Comparison of ENCODE assay signal across 7 mouse cellular contexts in the genomic region with DNA sequence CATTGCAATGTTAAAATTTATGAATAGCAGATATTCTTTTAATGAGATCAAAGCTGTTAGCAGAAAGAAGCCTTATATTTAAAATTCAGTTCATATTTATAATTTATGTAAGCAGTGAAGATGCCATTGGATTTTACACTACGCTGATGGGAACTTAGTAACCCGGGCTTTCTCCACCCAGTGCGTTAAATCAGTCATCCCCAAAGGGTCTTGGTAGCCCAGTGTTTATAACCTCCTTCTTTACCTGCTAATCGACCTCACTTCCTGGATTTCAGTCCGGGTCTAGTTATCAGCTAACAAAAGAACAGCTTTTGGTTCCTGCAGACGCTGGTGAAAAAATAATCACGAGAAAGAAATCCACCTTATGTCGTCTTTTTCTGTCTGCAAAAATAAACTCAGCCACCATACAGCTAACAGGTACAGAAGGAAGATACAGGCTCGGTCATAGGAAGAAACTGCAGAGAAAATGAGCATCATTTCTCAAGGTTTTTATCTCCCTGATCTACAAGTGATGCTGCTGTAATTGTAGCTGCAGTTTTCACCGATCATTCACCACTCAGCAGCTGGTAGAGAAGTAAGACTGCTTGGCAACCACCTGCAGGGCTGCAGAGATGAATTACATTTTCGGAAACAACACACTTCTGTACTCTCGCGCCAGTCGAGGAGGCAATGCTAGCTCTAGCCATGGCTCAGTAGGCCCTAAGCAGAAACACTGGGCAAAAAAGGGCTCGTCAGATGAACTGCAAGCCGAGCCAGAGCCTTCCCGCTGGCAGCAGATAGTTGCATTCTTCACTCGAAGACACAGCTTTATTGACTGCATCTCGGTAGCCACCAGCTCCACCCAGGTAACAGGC.
DNase-seq lines count a peak whose midpoint lies in the region; ATAC-seq and TF ChIP-seq lines count a peak whose summit lies in the region.

No protein-coding gene starts in this region.

- TF ChIP-seq POLR2A in bone marrow, adult 2 months (IDR thresholded peaks at IDR 0.05; ENCODE audit: borderline replicate concordance, control insufficient read depth, low read depth, low read length), result no peak

- peak; percentile 78 for DNase-seq in cerebellum, adult 9-11 months
- DNase-seq in testis, postnatal 10 days (ENCODE audit: low spot score), result no peak

- no peaks in the 10 kb centered on the region for H3K9me3 ChIP-seq in hindbrain, embryonic 16.5 days (ENCODE audit: control insufficient read depth, low read length)
- H3K9me3 ChIP-seq in intestine, postnatal 0 days (ENCODE audit: control insufficient read depth), result no peaks in the 10 kb centered on the region

- peak overlapping the region; percentile 69; the same call in 1 of the 2 replicates for H3K27ac ChIP-seq in bone marrow, adult 2 months (ENCODE audit: control insufficient read depth, insufficient read depth, low read depth, low read length, poor library complexity)
- H3K27ac ChIP-seq in hindbrain, embryonic 16.5 days (ENCODE audit: low read depth, low read length), result peak overlapping the region; percentile 73
- H3K27ac ChIP-seq in intestine, postnatal 0 days (ENCODE audit: low read depth, low read length), result no peak overlapping the region

- TF ChIP-seq CTCF in bone marrow, adult 2 months (IDR thresholded peaks at IDR 0.05; ENCODE audit: control insufficient read depth, insufficient read depth, low read length), result no peak
- TF ChIP-seq CTCF in intestine, postnatal 0 days (IDR thresholded peaks at IDR 0.05; ENCODE audit: low read depth), result no peak

- H3K36me3 ChIP-seq in hindbrain, embryonic 16.5 days (ENCODE audit: control insufficient read depth, insufficient read depth, low read length), result no peaks in the 10 kb centered on the region
- H3K36me3 ChIP-seq in intestine, postnatal 0 days (ENCODE audit: control insufficient read depth, insufficient read depth), result no peaks in the 10 kb centered on the region; the same call in 1 of the 2 replicates

- no peaks in the 10 kb centered on the region for H3K4me1 ChIP-seq in bone marrow, adult 2 months (ENCODE audit: control insufficient read depth, insufficient read depth, low read length)
- H3K4me1 ChIP-seq in hindbrain, embryonic 16.5 days (ENCODE audit: control insufficient read depth, insufficient read depth, low read depth, low read length), result no peaks in the 10 kb centered on the region
- H3K4me1 ChIP-seq in intestine, postnatal 0 days (replicated peaks; ENCODE audit: control insufficient read depth, insufficient read depth, low read length), result no peaks in the 10 kb centered on the region

- no peaks in the 10 kb centered on the region for H3K27me3 ChIP-seq in hindbrain, embryonic 16.5 days (replicated peaks; ENCODE audit: control insufficient read depth, insufficient read depth, low read length)
- H3K27me3 ChIP-seq in intestine, postnatal 0 days (replicated peaks; ENCODE audit: control insufficient read depth, insufficient read depth, low read length), result no peaks in the 10 kb centered on the region

- peak overlapping the region; percentile 32 for H3K4me2 ChIP-seq in hindbrain, embryonic 16.5 days (ENCODE audit: low read length)
- H3K4me2 ChIP-seq in intestine, postnatal 0 days (replicated peaks; ENCODE audit: low read depth), result no peak overlapping the region

- ATAC-seq in hindbrain, embryonic 16.5 days, result peak; percentile 73
- peak; percentile 19; the same call in 1 of the 2 replicates for ATAC-seq in monocyte, adult 5-6 weeks (replicated peaks; ENCODE audit: insufficient number of reproducible peaks, low FRiP score, low TSS enrichment, poor library complexity, severe bottlenecking)
- ATAC-seq in inflammation-experienced regulatory T-cells, adult 6 months, result no peak
- no peak for ATAC-seq in intestine, postnatal 0 days

- no peak overlapping the region for H3K4me3 ChIP-seq in bone marrow, adult 2 months (replicated peaks; ENCODE audit: control insufficient read depth, low read depth, low read length)
- H3K4me3 ChIP-seq in hindbrain, embryonic 16.5 days (ENCODE audit: low read length), result peak overlapping the region; percentile 20
- no peak overlapping the region for H3K4me3 ChIP-seq in intestine, postnatal 0 days (ENCODE audit: low read depth, low read length)

- H3K9ac ChIP-seq in hindbrain, embryonic 16.5 days (ENCODE audit: low read depth, low read length), result peak overlapping the region; percentile 35
- H3K9ac ChIP-seq in intestine, postnatal 0 days (ENCODE audit: low read depth, low read length), result no peak overlapping the region

- WGBS in bone marrow, adult 2 months, result 20% methylated on average over 19 of the region's 19 CpGs
- 49% methylated on average over 19 of the region's 19 CpGs for WGBS in hindbrain, embryonic 16.5 days
- WGBS in intestine, postnatal 0 days, result 68% methylated on average over 19 of the region's 19 CpGs

Comparison
In these comparisons a context has a peak if more than half of its experiments do, and no peak if none do; other contexts are left out.
1. ATAC-seq: peak in hindbrain, embryonic 16.5 days (single experiment) and monocyte, adult 5-6 weeks (single experiment); none in inflammation-experienced regulatory T-cells, adult 6 months (single experiment) and intestine, postnatal 0 days (single experiment).